Mouse (Mus musculus) right cerebral cortex, postnatal 36 days (tissue): ENCODE measurements around the gene Ptprh.

ENCODE experiments used
- DNase-seq, 2 experiments: peaks; one replicate each; pipeline ENCODE4 v3.0.0; 2022; ENCODE audit warnings: low spot score in 2 of 2, mixed read lengths in 1 of 2

Ptprh gene

GRCm38 (mm10) chr7:4523205-4524130, 80.4 kb downstream of the Ptprh start:
- no peak for DNase-seq

GRCm38 (mm10) chr7:4522292-4522691, 81.5 kb downstream of the Ptprh start:
- DNase-seq: no peak

GRCm38 (mm10) chr7:4521231-4522003, 82.4 kb downstream of the Ptprh start:
- DNase-seq: no peak

- no peak for DNase-seq
Observed at GRCm38 (mm10) chr7:4518487-4518886, 85.4 kb downstream of the Ptprh start.

- DNase-seq: no peak
Observed at GRCm38 (mm10) chr7:4516332-4517050, 87.3 kb downstream of the Ptprh start, which contains the start of gene Tnnt1. Gene Tnnt1, minus strand, starts transcription at chr7:4516382.

- no peak for DNase-seq
Observed at GRCm38 (mm10) chr7:4515853-4516252, 88.0 kb downstream of the Ptprh start.

GRCm38 (mm10) chr7:4513829-4514712, 89.8 kb downstream of the Ptprh start:
- DNase-seq: no peak

- no peak for DNase-seq
Observed at GRCm38 (mm10) chr7:4513236-4513635, 90.6 kb downstream of the Ptprh start.

GRCm38 (mm10) chr7:4511489-4512224, 92.2 kb downstream of the Ptprh start:
- no peak for DNase-seq

GRCm38 (mm10) chr7:4509863-4510608, 93.8 kb downstream of the Ptprh start:
- no peak for DNase-seq

- no peak for DNase-seq
Observed at GRCm38 (mm10) chr7:4508739-4509116, 95.1 kb downstream of the Ptprh start.

GRCm38 (mm10) chr7:4508062-4508738, 95.6 kb downstream of the Ptprh start:
- DNase-seq: peak in 1 of 2 experiments; percentile 57

GRCm38 (mm10) chr7:4507220-4507619, 96.6 kb downstream of the Ptprh start:
- DNase-seq: no peak

- no peak for DNase-seq
Observed at GRCm38 (mm10) chr7:4504646-4505435, 99.0 kb downstream of the Ptprh start.

GRCm38 (mm10) chr7:4503858-4504257, 100.0 kb downstream of the Ptprh start:
- no peak for DNase-seq

GRCm38 (mm10) chr7:4503100-4503499, 100.7 kb downstream of the Ptprh start:
- DNase-seq: no peak

GRCm38 (mm10) chr7:4502421-4503090, 101.3 kb downstream of the Ptprh start:
- DNase-seq: peak; percentile 54 to 81
